Mouse (Mus musculus) forebrain, embryonic 16.5 days (tissue): ENCODE data around the gene Olfr1418. TPM values are rescaled to one million over a fixed set of nuclear protein-coding genes. Genes with fewer than 3 reads are reported as not detected.

Experiments
- polyA plus RNA-seq: library from polyadenylated mRNA; unstranded; fragments of >200 nt; fragmentation: Nextera tagmentation; extraction: Ambion mirVana; gene quantifications from 2 replicates; pipeline ENCODE4 v1.2.1, GENCODE M21; 2015

Gene Olfr1418
- polyA plus RNA-seq, 1 experiment from 2014 or later: not detected

Other genes starting within 250 kb of the Olfr1418 start
- gene Ms4a2, start 237.3 kb downstream of the Olfr1418 start, polyA plus RNA-seq: 0.14 TPM in 1 of 2 replicates, not detected in the other
- gene Ms4a3, start 220.2 kb downstream of the Olfr1418 start, polyA plus RNA-seq: not detected in 2 replicates
- not detected in 2 replicates for gene Oosp2, start 200.5 kb downstream of the Olfr1418 start, polyA plus RNA-seq
- gene Oosp1, start 169.9 kb downstream of the Olfr1418 start, polyA plus RNA-seq: not detected in 2 replicates
- not detected in 2 replicates for gene Oosp3, start 164.0 kb downstream of the Olfr1418 start, polyA plus RNA-seq
- not detected in 2 replicates for gene Gif, start 113.5 kb downstream of the Olfr1418 start, polyA plus RNA-seq
- 39.7 and 42.4 TPM in 2 replicates for gene Mrpl16, start 90.7 kb downstream of the Olfr1418 start, polyA plus RNA-seq
- gene Stx3, start 41.7 kb downstream of the Olfr1418 start, polyA plus RNA-seq: 10.5 and 14.9 TPM in 2 replicates
- not detected in 2 replicates for gene Olfr1417, start 21.8 kb downstream of the Olfr1418 start, polyA plus RNA-seq
- gene Olfr1419, start 14.0 kb upstream of the Olfr1418 start, polyA plus RNA-seq: not detected in 2 replicates
- not detected in 2 replicates for gene Olfr1420, start 25.5 kb upstream of the Olfr1418 start, polyA plus RNA-seq
- gene Patl1, start 51.3 kb upstream of the Olfr1418 start, polyA plus RNA-seq: 20.2 and 20.3 TPM in 2 replicates
- 4.1 and 4.3 TPM in 2 replicates for gene Osbp, start 104.9 kb upstream of the Olfr1418 start, polyA plus RNA-seq
- not detected in 2 replicates for gene Olfr1423, start 180.3 kb upstream of the Olfr1418 start, polyA plus RNA-seq
- gene Olfr1424, start 201.6 kb upstream of the Olfr1418 start, polyA plus RNA-seq: not detected in 2 replicates
- gene Olfr1425, start 216.7 kb upstream of the Olfr1418 start, polyA plus RNA-seq: not detected in 2 replicates
- not detected in 2 replicates for gene Olfr1426, start 230.9 kb upstream of the Olfr1418 start, polyA plus RNA-seq
- gene Olfr1427, start 242.3 kb upstream of the Olfr1418 start, polyA plus RNA-seq: not detected in 2 replicates